Mouse (Mus musculus) Patski (cell line): ENCODE data around the gene Actn2. TPM values are rescaled to one million over a fixed set of nuclear protein-coding genes. Genes with fewer than 3 reads are reported as not detected.

Experiments
- ATAC-seq: fragments of 100-300 bp; one replicate; pipeline ENCODE4 v1.8.0; 2021
- CTCF ChIA-PET: fragments of 350-600 bp; sonication (Branson Sonifier 250); formaldehyde crosslinking; loops from one replicate; lab custom pipeline; 2022; ENCODE audit warnings: inconsistent platforms; lab: Charles Lee
- POLR2A ChIA-PET: fragments of 350-600 bp; sonication (Branson Sonifier 250); formaldehyde crosslinking; loops from one replicate; lab custom pipeline; 2022; ENCODE audit warnings: antibody characterized with exemption, inconsistent platforms; lab: Charles Lee
- DNase-seq: peaks from one replicate; pipeline ENCODE4 v3.0.0-alpha.2; 2011; ENCODE audit warnings: low read depth, low spot score
- H3K27me3 ChIP-seq: fragments of 371-371 bp; one replicate; pipeline ENCODE4 v1.5.1; 2021
- CTCF ChIP-seq: fragments of 100-300 bp; IDR thresholded peaks from one replicate; pipeline ENCODE4 v1.5.1; 2021
- in situ Hi-C: fragments of 300-500 bp; cut with MboI; formaldehyde crosslinking; loops from 3 replicates; pipeline ENCODE4 v1.11.1; 2018; ENCODE audit warnings: low pct_unique_long_range_greater_than_20kb, mixed read lengths
- polyA plus RNA-seq: library from polyadenylated mRNA; unstranded; gene quantifications from one replicate; pipeline ENCODE4 v1.2.3, GENCODE M21; 2021

Actn2 gene
- polyA plus RNA-seq, 1 experiment from 2014 or later = 0.33 TPM

DNA sequence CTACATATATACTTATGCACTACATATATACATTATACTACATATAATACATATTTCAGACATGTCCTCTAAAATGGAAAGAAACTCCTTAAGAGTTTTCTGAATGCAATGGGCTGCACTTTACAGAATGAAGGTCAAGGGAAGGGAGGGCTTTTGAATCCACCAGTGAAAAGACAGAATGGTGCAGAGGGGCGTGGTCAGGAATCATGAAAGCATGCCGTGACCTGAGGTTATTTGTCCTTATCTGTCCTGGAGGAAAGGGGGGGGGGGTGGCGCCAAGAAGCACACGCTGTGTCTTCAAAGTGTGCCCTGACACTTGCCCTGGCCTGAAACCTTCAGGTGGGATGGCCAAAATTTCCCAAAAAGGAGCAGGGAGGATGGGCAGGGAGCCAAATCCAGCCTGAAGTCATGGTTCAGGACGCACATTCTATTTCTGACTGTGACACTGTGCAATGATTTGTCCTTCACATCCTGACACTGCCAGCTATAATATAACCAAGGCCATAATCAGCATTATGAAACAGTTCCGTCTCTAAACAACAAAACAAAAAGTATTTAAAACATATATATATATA is 23.3 kb downstream of the Actn2 start:
- CTCF ChIA-PET = no interaction called here
- POLR2A ChIA-PET = no interaction called here
- no peak for DNase-seq
- no peak for ATAC-seq
- no peaks in the 10 kb centered on the region for H3K27me3 ChIP-seq
- in situ Hi-C loops = no loop called here
- no peak for TF ChIP-seq CTCF

- no peaks in the 10 kb centered on the region for H3K27me3 ChIP-seq
- POLR2A ChIA-PET = no interaction called here
- TF ChIP-seq CTCF = no peak
- ATAC-seq (no peak), DNase-seq (no peak)
- CTCF ChIA-PET = no interaction called here
- in situ Hi-C loops = no loop called here
These were observed 26.4 kb downstream of the Actn2 start for GRCm38 (mm10) chr13:12314173-12314572.

- in situ Hi-C loops = no loop called here
- H3K27me3 ChIP-seq = no peaks in the 10 kb centered on the region
- ATAC-seq (no peak), DNase-seq (no peak)
- no peak for TF ChIP-seq CTCF
- CTCF ChIA-PET = interaction anchor here (1.0 kb wide), 1 partner anchor 11 kb away, joined by 4 read pairs; no protein-coding TSS in a partner anchor
- POLR2A ChIA-PET = no interaction called here
These were observed 28.5 kb downstream of the Actn2 start for GRCm38 (mm10) chr13:12311930-12312492.

DNA sequence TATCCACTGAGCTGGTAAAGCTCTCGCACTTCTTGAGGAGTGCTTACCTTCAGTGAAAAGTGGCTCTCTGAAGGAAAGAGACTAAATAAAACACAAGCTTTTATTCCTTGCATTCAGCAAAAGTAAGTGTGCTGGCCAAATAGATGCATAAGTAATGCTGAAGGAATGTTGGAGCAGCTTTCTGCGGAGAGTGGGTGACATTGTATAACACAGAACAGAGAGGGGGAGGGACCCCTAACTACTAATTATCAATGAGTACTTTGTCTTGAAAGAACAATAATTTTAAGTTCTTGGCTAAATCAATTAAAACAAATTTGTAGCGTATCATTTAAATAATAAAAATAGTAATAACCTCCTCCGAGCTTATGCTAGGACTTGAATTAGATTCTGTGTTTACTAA is 29.2 kb downstream of the Actn2 start:
- H3K27me3 ChIP-seq = no peaks in the 10 kb centered on the region
- ATAC-seq = no peak
- DNase-seq = no peak
- ChIA-PET POLR2A (no interaction called here), CTCF (no interaction called here)
- in situ Hi-C loops = no loop called here
- no peak for TF ChIP-seq CTCF

DNA sequence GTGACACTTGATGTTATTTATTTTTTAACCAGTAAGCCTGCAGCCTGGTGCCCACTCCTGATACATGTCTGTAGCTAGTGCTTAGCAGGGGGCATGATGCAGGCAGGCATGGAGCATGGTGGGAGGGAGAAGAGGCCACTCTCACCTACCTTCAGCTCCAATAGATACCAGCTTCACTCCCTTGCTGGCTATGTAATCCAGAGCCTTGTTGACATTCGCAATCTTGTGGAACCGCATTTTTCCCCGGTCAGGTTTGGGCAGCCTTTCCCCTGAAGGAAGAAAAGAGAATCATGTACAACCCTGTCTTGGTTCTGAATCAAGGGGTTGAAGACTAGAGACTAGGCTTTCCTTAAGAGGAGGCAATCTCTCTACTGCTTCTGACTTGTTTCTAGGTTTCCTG is 31.1 kb downstream of the Actn2 start:
- CTCF ChIA-PET = no interaction called here

GRCm38 (mm10) chr13:12308878-12309277 is 31.7 kb downstream of the Actn2 start:
- CTCF ChIA-PET = no interaction called here
- in situ Hi-C loops = no loop called here

More for the DNA sequence above, 31.1 kb downstream of the Actn2 start:
- ATAC-seq (no peak), DNase-seq (no peak)
- TF ChIP-seq CTCF = no peak
- no peaks in the 10 kb centered on the region for H3K27me3 ChIP-seq
- in situ Hi-C loops = no loop called here
- POLR2A ChIA-PET = no interaction called here

DNA sequence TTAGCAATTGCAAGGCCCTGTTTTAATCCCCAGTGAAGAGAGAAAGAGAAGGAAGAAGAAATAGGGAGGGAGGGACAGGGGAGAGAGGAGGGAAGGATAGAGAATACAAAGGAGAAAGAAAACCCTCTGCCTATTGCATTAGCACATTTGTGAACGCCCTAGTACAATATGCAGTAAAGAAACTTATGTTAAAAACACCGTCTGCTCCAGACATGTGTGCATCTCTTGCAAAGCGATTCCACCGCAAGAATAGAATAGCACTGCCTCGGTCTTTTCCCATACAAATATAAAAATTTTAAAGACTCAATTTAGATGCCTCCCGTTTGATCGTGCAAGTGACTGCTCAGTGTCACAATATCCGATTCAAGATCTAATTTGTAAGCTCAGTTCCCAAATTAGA is 32.1 kb downstream of the Actn2 start:
- POLR2A ChIA-PET = interaction anchor here (0.7 kb wide), 1 partner anchor 280 kb away, joined by 3 read pairs; no protein-coding TSS in a partner anchor

More at GRCm38 (mm10) chr13:12308878-12309277, 31.7 kb downstream of the Actn2 start:
- ATAC-seq (no peak), DNase-seq (no peak)
- POLR2A ChIA-PET = no interaction called here
- H3K27me3 ChIP-seq = no peaks in the 10 kb centered on the region
- no peak for TF ChIP-seq CTCF

GRCm38 (mm10) chr13:12307286-12307685 is 33.3 kb downstream of the Actn2 start:
- ChIA-PET CTCF (interaction anchor here (1.4 kb wide), 1 partner anchor 30 kb away, joined by 3 read pairs; no protein-coding TSS in a partner anchor), POLR2A (interaction anchor here (0.6 kb wide), 1 partner anchor 44 kb away, joined by 4 read pairs; no protein-coding TSS in a partner anchor)
- in situ Hi-C loops = no loop called here
- ATAC-seq (no peak), DNase-seq (no peak)
- H3K27me3 ChIP-seq = no peaks in the 10 kb centered on the region
- no peak for TF ChIP-seq CTCF

More for the DNA sequence above, 32.1 kb downstream of the Actn2 start:
- in situ Hi-C loops = no loop called here
- ATAC-seq = no peak
- H3K27me3 ChIP-seq = no peaks in the 10 kb centered on the region
- no peak for DNase-seq
- no peak for TF ChIP-seq CTCF
- CTCF ChIA-PET = interaction anchor here (1.4 kb wide), 1 partner anchor 29 kb away, joined by 3 read pairs; no protein-coding TSS in a partner anchor

GRCm38 (mm10) chr13:12305540-12305939 is 35.0 kb downstream of the Actn2 start:
- H3K27me3 ChIP-seq = peaks cover 15% of the 10 kb centered on the region
- in situ Hi-C loops = no loop called here
- CTCF ChIA-PET = no interaction called here
- ATAC-seq = no peak
- no peak for DNase-seq
- POLR2A ChIA-PET = no interaction called here
- no peak for TF ChIP-seq CTCF

GRCm38 (mm10) chr13:12304991-12305390 is 35.6 kb downstream of the Actn2 start:
- in situ Hi-C loops = no loop called here
- no peak for DNase-seq
- ChIA-PET POLR2A (no interaction called here), CTCF (no interaction called here)
- no peak for TF ChIP-seq CTCF
- no peak for ATAC-seq
- peaks cover 20% of the 10 kb centered on the region for H3K27me3 ChIP-seq

DNA sequence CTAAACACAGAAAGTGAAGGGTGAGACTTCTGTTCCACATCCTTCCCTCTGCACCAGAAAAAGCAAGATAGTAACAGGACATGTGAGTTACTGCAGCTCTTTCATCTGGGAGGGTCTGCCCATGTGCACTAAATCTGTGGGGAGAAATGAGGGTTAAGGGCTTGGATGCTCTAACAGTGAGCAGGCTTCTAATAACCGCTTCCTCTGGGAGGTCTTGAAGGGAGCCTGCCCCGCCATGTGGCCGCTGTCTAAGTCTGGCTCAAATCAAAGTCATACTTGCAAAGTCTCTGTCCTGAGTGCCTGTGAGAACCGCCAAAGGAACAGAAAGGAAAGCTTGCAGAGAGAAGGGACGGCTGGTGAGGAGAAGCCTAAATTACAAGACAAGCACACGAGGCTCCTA is 42.8 kb downstream of the Actn2 start:
- POLR2A ChIA-PET = no interaction called here
- TF ChIP-seq CTCF = no peak
- DNase-seq = no peak
- in situ Hi-C loops = loop anchor here (10.0 kb wide), 1 partner anchor 87 kb away; no protein-coding TSS in a partner anchor
- peaks cover 21% of the 10 kb centered on the region for H3K27me3 ChIP-seq
- ATAC-seq = no peak
- CTCF ChIA-PET = no interaction called here
